Mouse (Mus musculus): ENCODE measurements around the gene Pde2a. TPM values are rescaled to one million over a fixed set of nuclear protein-coding genes. Genes with fewer than 3 reads are reported as not detected.

Pde2a gene
- polyA plus RNA-seq, 1 experiment from 2014 or later = 12.7 TPM

- Histone ChIP-seq H3K4me2 (ENCODE audit: low read depth, low read length) (no peak overlapping the region; the same call in 1 of the 2 replicates), H3K27ac (ENCODE audit: low read length) (no peak overlapping the region), H3K36me3 (ENCODE audit: control insufficient read depth, insufficient read depth) (no peaks in the 10 kb centered on the region), H3K4me3 (ENCODE audit: low read length) (no peak overlapping the region), H3K4me1 (ENCODE audit: control insufficient read depth, insufficient read depth, low read length) (peaks cover 16% of the 10 kb centered on the region), H3K9ac (ENCODE audit: low read length) (no peak overlapping the region), H3K9me3 (replicated peaks; ENCODE audit: control insufficient read depth, low read length) (no peaks in the 10 kb centered on the region), H3K27me3 (ENCODE audit: control insufficient read depth, insufficient read depth, low read length) (peaks cover 17% of the 10 kb centered on the region)
- no peak for ATAC-seq (replicated peaks; ENCODE audit: extremely low read depth, insufficient read depth, low FRiP score)
- WGBS = 41% methylated on average over 8 of the region's 8 CpGs
Measured at GRCm38 (mm10) chr7:101453725-101454124, 32.2 kb downstream of the Pde2a start.

GRCm38 (mm10) chr7:101454479-101454878, 33.0 kb downstream of the Pde2a start:
- H3K9ac ChIP-seq (ENCODE audit: low read length) = no peak overlapping the region
- no peaks in the 10 kb centered on the region for H3K36me3 ChIP-seq (ENCODE audit: control insufficient read depth, insufficient read depth)
- peaks cover 20% of the 10 kb centered on the region for H3K4me1 ChIP-seq (ENCODE audit: control insufficient read depth, insufficient read depth, low read length)
- ATAC-seq (replicated peaks; ENCODE audit: extremely low read depth, insufficient read depth, low FRiP score) = no peak
- no peak overlapping the region for H3K27ac ChIP-seq (ENCODE audit: low read length)
- H3K4me2 ChIP-seq (ENCODE audit: low read depth, low read length) = no peak overlapping the region
- H3K27me3 ChIP-seq (ENCODE audit: control insufficient read depth, insufficient read depth, low read length) = peaks cover 17% of the 10 kb centered on the region
- H3K9me3 ChIP-seq (replicated peaks; ENCODE audit: control insufficient read depth, low read length) = no peaks in the 10 kb centered on the region
- H3K4me3 ChIP-seq (ENCODE audit: low read length) = no peak overlapping the region
- 87% methylated on average over 9 of the region's 9 CpGs for WGBS

- Histone ChIP-seq H3K9me3 (replicated peaks; ENCODE audit: control insufficient read depth, low read length) (no peaks in the 10 kb centered on the region), H3K9ac (ENCODE audit: low read length) (no peak overlapping the region), H3K4me3 (ENCODE audit: low read length) (no peak overlapping the region), H3K4me2 (ENCODE audit: low read depth, low read length) (no peak overlapping the region), H3K27me3 (ENCODE audit: control insufficient read depth, insufficient read depth, low read length) (peaks cover 17% of the 10 kb centered on the region), H3K36me3 (ENCODE audit: control insufficient read depth, insufficient read depth) (no peaks in the 10 kb centered on the region), H3K4me1 (ENCODE audit: control insufficient read depth, insufficient read depth, low read length) (peaks cover 27% of the 10 kb centered on the region), H3K27ac (ENCODE audit: low read length) (no peak overlapping the region)
- 73% methylated on average over 6 of the region's 6 CpGs for WGBS
- ATAC-seq (replicated peaks; ENCODE audit: extremely low read depth, insufficient read depth, low FRiP score) = no peak
Measured at GRCm38 (mm10) chr7:101455141-101455540, 33.6 kb downstream of the Pde2a start.

GRCm38 (mm10) chr7:101456318-101456717, 34.8 kb downstream of the Pde2a start:
- no peak for ATAC-seq (replicated peaks; ENCODE audit: extremely low read depth, insufficient read depth, low FRiP score)
- Histone ChIP-seq H3K4me2 (ENCODE audit: low read depth, low read length) (peak overlapping the region; percentile 26; the same call in 1 of the 2 replicates), H3K9ac (ENCODE audit: low read length) (0 out of 2 replicates have a peak overlapping the region, but pooled peaks have one; percentile 8), H3K9me3 (replicated peaks; ENCODE audit: control insufficient read depth, low read length) (no peaks in the 10 kb centered on the region), H3K4me3 (ENCODE audit: low read length) (no peak overlapping the region), H3K27ac (ENCODE audit: low read length) (no peak overlapping the region), H3K27me3 (ENCODE audit: control insufficient read depth, insufficient read depth, low read length) (peaks cover 17% of the 10 kb centered on the region), H3K4me1 (ENCODE audit: control insufficient read depth, insufficient read depth, low read length) (peaks cover 32% of the 10 kb centered on the region), H3K36me3 (ENCODE audit: control insufficient read depth, insufficient read depth) (no peaks in the 10 kb centered on the region)
- WGBS = 75% methylated on average over 4 of the region's 4 CpGs

GRCm38 (mm10) chr7:101456789-101457188, 35.3 kb downstream of the Pde2a start:
- H3K4me1 ChIP-seq (ENCODE audit: control insufficient read depth, insufficient read depth, low read length) = peaks cover 33% of the 10 kb centered on the region
- H3K9me3 ChIP-seq (replicated peaks; ENCODE audit: control insufficient read depth, low read length) = no peaks in the 10 kb centered on the region
- H3K9ac ChIP-seq (ENCODE audit: low read length) = no peak overlapping the region
- peak overlapping the region; percentile 9; the same call in 1 of the 2 replicates for H3K27ac ChIP-seq (ENCODE audit: low read length)
- peak overlapping the region; percentile 13; the same call in 1 of the 2 replicates for H3K4me2 ChIP-seq (ENCODE audit: low read depth, low read length)
- H3K4me3 ChIP-seq (ENCODE audit: low read length) = no peak overlapping the region
- peaks cover 15% of the 10 kb centered on the region for H3K27me3 ChIP-seq (ENCODE audit: control insufficient read depth, insufficient read depth, low read length)
- no peak for ATAC-seq (replicated peaks; ENCODE audit: extremely low read depth, insufficient read depth, low FRiP score)
- WGBS = 40% methylated on average over 5 of the region's 5 CpGs
- no peaks in the 10 kb centered on the region for H3K36me3 ChIP-seq (ENCODE audit: control insufficient read depth, insufficient read depth)

- Histone ChIP-seq H3K27me3 (ENCODE audit: control insufficient read depth, insufficient read depth, low read length) (peaks cover 10% of the 10 kb centered on the region), H3K4me2 (ENCODE audit: low read depth, low read length) (no peak overlapping the region), H3K4me1 (ENCODE audit: control insufficient read depth, insufficient read depth, low read length) (peaks cover 37% of the 10 kb centered on the region), H3K9ac (ENCODE audit: low read length) (no peak overlapping the region), H3K9me3 (replicated peaks; ENCODE audit: control insufficient read depth, low read length) (no peaks in the 10 kb centered on the region), H3K27ac (ENCODE audit: low read length) (peak overlapping the region; percentile 19; the same call in 1 of the 2 replicates), H3K36me3 (ENCODE audit: control insufficient read depth, insufficient read depth) (no peaks in the 10 kb centered on the region), H3K4me3 (ENCODE audit: low read length) (no peak overlapping the region)
- no peak for ATAC-seq (replicated peaks; ENCODE audit: extremely low read depth, insufficient read depth, low FRiP score)
- WGBS = 65% methylated on average over 5 of the region's 5 CpGs
Measured at GRCm38 (mm10) chr7:101457283-101457682, 35.8 kb downstream of the Pde2a start.

GRCm38 (mm10) chr7:101457801-101458200, 36.3 kb downstream of the Pde2a start:
- Histone ChIP-seq H3K27ac (ENCODE audit: low read length) (peak overlapping the region; percentile 19; the same call in 1 of the 2 replicates), H3K27me3 (ENCODE audit: control insufficient read depth, insufficient read depth, low read length) (peaks cover 5% of the 10 kb centered on the region), H3K4me3 (ENCODE audit: low read length) (no peak overlapping the region), H3K9me3 (replicated peaks; ENCODE audit: control insufficient read depth, low read length) (no peaks in the 10 kb centered on the region), H3K36me3 (ENCODE audit: control insufficient read depth, insufficient read depth) (no peaks in the 10 kb centered on the region), H3K4me2 (ENCODE audit: low read depth, low read length) (no peak overlapping the region), H3K9ac (ENCODE audit: low read length) (no peak overlapping the region), H3K4me1 (ENCODE audit: control insufficient read depth, insufficient read depth, low read length) (peaks cover 38% of the 10 kb centered on the region)
- no peak for ATAC-seq (replicated peaks; ENCODE audit: extremely low read depth, insufficient read depth, low FRiP score)
- WGBS = 53% methylated on average over 8 of the region's 8 CpGs

- Histone ChIP-seq H3K36me3 (ENCODE audit: control insufficient read depth, insufficient read depth) (no peaks in the 10 kb centered on the region), H3K4me1 (ENCODE audit: control insufficient read depth, insufficient read depth, low read length) (peaks cover 42% of the 10 kb centered on the region), H3K4me3 (ENCODE audit: low read length) (no peak overlapping the region), H3K9me3 (replicated peaks; ENCODE audit: control insufficient read depth, low read length) (no peaks in the 10 kb centered on the region), H3K27ac (ENCODE audit: low read length) (peak overlapping the region; percentile 7; the same call in 1 of the 2 replicates), H3K4me2 (ENCODE audit: low read depth, low read length) (no peak overlapping the region), H3K9ac (ENCODE audit: low read length) (0 out of 2 replicates have a peak overlapping the region, but pooled peaks have one; percentile 4), H3K27me3 (ENCODE audit: control insufficient read depth, insufficient read depth, low read length) (peaks cover 3% of the 10 kb centered on the region; the same call in 1 of the 2 replicates)
- 68% methylated on average over 4 of the region's 4 CpGs for WGBS
- no peak for ATAC-seq (replicated peaks; ENCODE audit: extremely low read depth, insufficient read depth, low FRiP score)
Measured at GRCm38 (mm10) chr7:101458278-101458781, 36.8 kb downstream of the Pde2a start.

- Histone ChIP-seq H3K27ac (ENCODE audit: low read length) (no peak overlapping the region), H3K4me1 (ENCODE audit: control insufficient read depth, insufficient read depth, low read length) (peaks cover 50% of the 10 kb centered on the region), H3K27me3 (ENCODE audit: control insufficient read depth, insufficient read depth, low read length) (peaks cover 3% of the 10 kb centered on the region; the same call in 1 of the 2 replicates), H3K9me3 (replicated peaks; ENCODE audit: control insufficient read depth, low read length) (no peaks in the 10 kb centered on the region), H3K4me3 (ENCODE audit: low read length) (no peak overlapping the region), H3K4me2 (ENCODE audit: low read depth, low read length) (no peak overlapping the region), H3K9ac (ENCODE audit: low read length) (no peak overlapping the region), H3K36me3 (ENCODE audit: control insufficient read depth, insufficient read depth) (no peaks in the 10 kb centered on the region)
- no peak for ATAC-seq (replicated peaks; ENCODE audit: extremely low read depth, insufficient read depth, low FRiP score)
- 70% methylated on average over 9 of the region's 9 CpGs for WGBS
Measured at GRCm38 (mm10) chr7:101459305-101459813, 37.9 kb downstream of the Pde2a start.

Data from heart, embryonic 16.5 days (tissue).